Mouse (Mus musculus): Measurements from ENCODE around the gene Rbx1.

DNA sequence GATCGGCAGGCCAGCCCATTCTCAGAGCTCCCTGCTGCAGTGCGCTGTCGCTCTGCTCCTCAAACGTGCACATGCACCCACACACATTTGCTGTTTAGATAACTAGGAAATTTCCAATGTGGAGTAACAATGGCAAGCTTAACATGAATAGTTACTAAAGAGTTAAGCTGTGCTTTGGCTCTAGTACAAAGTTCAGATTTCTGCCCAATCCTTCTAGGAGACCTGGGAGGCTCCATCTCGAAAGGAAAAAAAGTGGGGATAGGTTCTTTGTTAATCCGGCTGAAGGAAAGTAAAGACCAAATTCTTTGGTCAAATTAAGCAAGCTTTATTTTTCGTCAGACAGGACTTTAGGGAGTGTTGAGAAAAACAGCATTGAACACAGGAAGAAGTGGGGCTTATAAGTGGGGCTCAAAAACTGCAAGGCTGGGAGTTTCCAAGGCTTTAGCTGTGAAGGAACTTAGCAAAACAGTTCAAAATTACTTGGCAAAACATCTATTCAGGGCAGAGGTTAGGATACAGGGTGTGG, 43.9 kb upstream of the Rbx1 start:
- TF ChIP-seq POLR2A (IDR thresholded peaks at IDR 0.05; ENCODE audit: insufficient read depth, low read length) (no peak), CTCF (IDR thresholded peaks at IDR 0.05; ENCODE audit: low read depth, low read length) (no peak), EP300 (IDR thresholded peaks at IDR 0.05; ENCODE audit: insufficient read depth, low read depth, low read length) (no peak)

All from ES-Bruce4 (cell line).